Mouse (Mus musculus) forebrain, embryonic 13.5 days (tissue): ENCODE measurements around the gene Atrnl1. TPM values are rescaled to one million over a fixed set of nuclear protein-coding genes. Genes with fewer than 3 reads are reported as not detected.
A peak's percentile ranks its signal among the peaks of the same experiment; 100 is the strongest.
"Not testable (repeated sequence)": the region's sequence is repeated elsewhere in the genome, so short reads cannot be mapped to it uniquely, and the experiment has no call there.

Experiments
- ATAC-seq: fragments of 200-750 bp; cut with Nextera tagmentation; 2 replicates; pipeline ENCODE4 v1.8.0; 2017
- H3K27ac ChIP-seq: fragments of 300-500 bp; sonication (generic); 2 replicates; pipeline ENCODE4 v1.5.1; 2015; ENCODE audit warnings: inconsistent platforms, mild to moderate bottlenecking, moderate library complexity
- H3K27me3 ChIP-seq: fragments of 300-500 bp; sonication (generic); 2 replicates; pipeline ENCODE4 v1.6.1; 2015; ENCODE audit warnings: mild to moderate bottlenecking, inconsistent platforms
- H3K36me3 ChIP-seq: fragments of 300-500 bp; sonication (generic); 2 replicates; pipeline ENCODE4 v1.6.1; 2015; ENCODE audit warnings: mild to moderate bottlenecking, inconsistent platforms; ENCODE audit not compliant: poor library complexity, severe bottlenecking
- H3K4me1 ChIP-seq: fragments of 300-500 bp; sonication (generic); 2 replicates; pipeline ENCODE4 v1.6.1; 2015; ENCODE audit warnings: inconsistent platforms
- H3K4me2 ChIP-seq: fragments of 300-500 bp; sonication (generic); 2 replicates; pipeline ENCODE4 v1.6.1; 2015; ENCODE audit warnings: inconsistent platforms, mild to moderate bottlenecking, moderate library complexity
- H3K4me3 ChIP-seq: fragments of 300-500 bp; sonication (generic); 2 replicates; pipeline ENCODE4 v1.5.1; 2015; ENCODE audit warnings: mild to moderate bottlenecking, inconsistent platforms
- H3K9ac ChIP-seq: fragments of 300-500 bp; sonication (generic); 2 replicates; pipeline ENCODE4 v1.6.1; 2015; ENCODE audit warnings: mild to moderate bottlenecking, inconsistent platforms
- H3K9me3 ChIP-seq: fragments of 300-500 bp; sonication (generic); replicated peaks from 2 replicates; pipeline ENCODE4 v1.6.1; 2016; ENCODE audit warnings: inconsistent platforms
- WGBS: fragments of 180-500 bp; shearing (Covaris S2); methylation state at CpG from one replicate; pipeline ENCODE4 v1.1.7; 2015; 5-methylcytosine and 5-hydroxymethylcytosine counted together
- polyA plus RNA-seq: library from polyadenylated mRNA; unstranded; fragments of >200 nt; fragmentation: Nextera tagmentation; extraction: Ambion mirVana; gene quantifications from 2 replicates; pipeline ENCODE4 v1.2.1, GENCODE M21; 2015

Gene Atrnl1
- polyA plus RNA-seq, 1 experiment from 2014 or later, result 5.1 TPM

- H3K27me3 ChIP-seq, result no peaks in the 10 kb centered on the region
- H3K36me3 ChIP-seq, result no peaks in the 10 kb centered on the region; the same call in 1 of the 2 replicates
- H3K4me3 ChIP-seq, result no peak overlapping the region
- peaks cover 17% of the 10 kb centered on the region for H3K4me1 ChIP-seq
- no peaks in the 10 kb centered on the region for H3K9me3 ChIP-seq
- 20% methylated on average over 16 of the region's 16 CpGs for WGBS
- peak overlapping the region; percentile 55 for H3K27ac ChIP-seq
- ATAC-seq, result peak; percentile 59; the same call in 1 of the 2 replicates
- no peak overlapping the region for H3K9ac ChIP-seq
- 0 out of 2 replicates have a peak overlapping the region, but pooled peaks have one; percentile 0 for H3K4me2 ChIP-seq
Observed at GRCm38 (mm10) chr19:57961738-57962640, 351.2 kb downstream of the Atrnl1 start.

DNA sequence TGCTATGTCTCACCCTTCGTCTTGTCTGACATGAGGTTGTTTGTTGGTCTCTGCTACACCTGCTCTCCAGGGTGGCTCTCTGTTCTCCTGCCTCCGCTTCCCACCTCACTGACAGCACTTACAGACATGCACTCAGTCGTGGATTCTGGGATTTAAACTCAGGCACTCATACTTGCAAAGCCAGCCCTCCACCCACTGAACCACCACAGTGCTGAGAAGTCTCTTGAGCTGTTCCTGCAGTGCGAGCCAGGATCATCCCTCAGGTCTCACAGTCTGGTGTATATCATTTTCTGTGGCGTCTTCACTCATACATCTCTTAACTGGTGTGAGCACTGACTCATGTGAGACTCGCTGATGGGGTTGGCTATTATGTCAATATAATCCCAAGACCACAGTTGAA is 353.0 kb downstream of the Atrnl1 start:
- Histone ChIP-seq H3K9me3 (no peaks in the 10 kb centered on the region), H3K36me3 (no peaks in the 10 kb centered on the region; the same call in 1 of the 2 replicates), H3K9ac (no peak overlapping the region), H3K4me2 (no peak overlapping the region), H3K4me1 (peaks cover 17% of the 10 kb centered on the region), H3K4me3 (no peak overlapping the region), H3K27me3 (no peaks in the 10 kb centered on the region), H3K27ac (no peak overlapping the region)
- WGBS, result 85% methylated on average over 6 of the region's 6 CpGs
- ATAC-seq, result no peak

DNA sequence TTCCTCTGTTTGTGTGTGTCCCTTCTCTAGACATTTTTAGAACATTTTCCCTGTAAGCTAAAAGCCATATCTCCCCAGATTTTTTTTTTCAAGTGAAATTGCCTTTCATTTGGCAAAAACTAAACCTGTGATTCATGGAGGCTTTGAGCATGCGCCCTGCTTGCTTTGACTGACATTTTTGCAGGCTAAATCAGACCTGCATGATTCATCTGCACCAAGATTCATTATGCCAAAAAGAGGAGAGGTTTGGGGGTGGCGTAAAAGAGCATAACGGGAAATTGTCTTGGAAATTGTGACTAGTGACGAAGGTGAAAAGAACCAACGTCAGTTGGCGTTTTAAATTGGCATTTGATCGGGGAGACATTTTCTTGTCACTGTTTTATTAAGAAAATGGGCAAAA is 358.9 kb downstream of the Atrnl1 start:
- Histone ChIP-seq H3K27ac (no peak overlapping the region), H3K27me3 (no peaks in the 10 kb centered on the region), H3K4me3 (no peak overlapping the region), H3K4me2 (no peak overlapping the region), H3K9ac (no peak overlapping the region), H3K9me3 (no peaks in the 10 kb centered on the region), H3K4me1 (no peaks in the 10 kb centered on the region), H3K36me3 (no peaks in the 10 kb centered on the region)
- WGBS, result 83% methylated on average over 7 of the region's 7 CpGs
- no peak for ATAC-seq

- 93% methylated on average over 13 of the region's 13 CpGs for WGBS
- H3K27ac ChIP-seq, result no peak overlapping the region
Observed at GRCm38 (mm10) chr19:57970342-57970895, 359.6 kb downstream of the Atrnl1 start.

DNA sequence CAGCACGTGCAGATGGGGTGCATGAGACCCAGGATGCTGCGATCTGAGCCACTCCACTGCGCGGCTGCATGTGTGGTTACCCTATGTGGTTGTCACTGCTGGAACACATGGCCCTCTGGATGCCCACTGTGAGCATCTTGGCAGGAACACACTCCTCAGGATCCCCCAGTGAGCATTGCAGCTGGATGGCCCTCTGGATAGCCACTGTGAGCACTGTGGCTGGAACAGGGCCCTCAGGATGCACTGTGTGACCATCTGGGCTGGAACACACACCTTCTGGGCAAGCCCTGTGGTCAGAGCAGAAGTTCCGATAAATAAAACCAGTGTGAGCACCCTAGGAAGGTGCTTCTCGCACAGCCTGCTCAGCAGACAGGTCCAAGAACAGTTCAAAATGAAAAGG is 364.4 kb downstream of the Atrnl1 start:
- Histone ChIP-seq H3K9me3 (no peaks in the 10 kb centered on the region), H3K36me3 (peaks cover 13% of the 10 kb centered on the region), H3K4me1 (no peaks in the 10 kb centered on the region), H3K4me2 (no peak overlapping the region), H3K27ac (no peak overlapping the region), H3K9ac (no peak overlapping the region), H3K4me3 (no peak overlapping the region), H3K27me3 (no peaks in the 10 kb centered on the region)
- 91% methylated on average over 6 of the region's 6 CpGs for WGBS
- ATAC-seq, result no peak

More at GRCm38 (mm10) chr19:57970342-57970895, 359.6 kb downstream of the Atrnl1 start:
- Histone ChIP-seq H3K4me1 (no peaks in the 10 kb centered on the region), H3K9me3 (no peaks in the 10 kb centered on the region), H3K27me3 (no peaks in the 10 kb centered on the region), H3K36me3 (peaks cover 5% of the 10 kb centered on the region), H3K4me3 (no peak overlapping the region), H3K4me2 (no peak overlapping the region), H3K9ac (no peak overlapping the region)
- ATAC-seq, result no peak

DNA sequence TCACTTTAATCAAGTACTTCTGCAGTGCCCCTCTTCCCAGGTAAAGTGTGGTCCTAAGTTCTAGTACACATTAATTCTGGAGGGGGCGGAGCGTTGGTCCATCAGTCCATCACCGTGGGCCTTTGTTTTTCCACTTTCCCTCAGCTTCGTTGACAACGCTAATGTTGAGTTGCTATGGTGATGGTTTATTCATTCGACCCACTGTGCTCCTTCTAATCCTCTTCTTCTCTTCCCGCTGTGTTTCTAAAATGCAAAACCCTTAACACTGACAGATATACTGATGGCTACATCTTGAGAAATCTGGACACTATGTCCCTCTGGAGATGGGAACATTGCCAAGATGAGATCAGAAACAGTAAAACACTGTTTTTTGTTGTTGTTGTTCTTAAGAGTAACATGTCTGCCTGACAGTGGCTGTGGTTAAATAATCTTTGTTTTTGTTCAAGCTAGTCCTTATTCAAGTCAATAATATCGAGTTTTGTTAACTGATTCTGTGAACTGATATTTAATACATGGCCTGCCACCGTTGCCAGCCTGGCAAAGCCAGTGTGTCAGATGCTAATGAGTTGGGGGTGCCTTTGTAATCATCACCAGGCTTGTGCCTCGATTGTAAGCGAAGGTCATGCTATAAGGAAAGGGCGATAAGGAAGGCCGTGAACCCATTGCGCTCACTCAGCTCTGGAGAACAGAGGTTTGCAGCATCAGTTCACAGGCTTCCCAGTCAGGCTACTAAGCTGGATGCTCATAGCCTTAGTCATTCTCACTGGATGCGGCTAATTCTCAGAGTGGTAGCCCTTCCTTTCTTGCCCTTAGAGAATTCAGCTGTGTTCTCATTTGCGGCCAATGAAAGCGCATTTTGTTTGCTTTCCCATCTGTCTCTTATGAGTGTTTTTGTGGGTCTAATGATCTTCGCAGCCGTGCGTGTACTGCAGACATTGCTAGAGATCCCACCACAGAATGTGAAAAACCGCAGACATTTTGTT is 375.4 kb downstream of the Atrnl1 start:
- Histone ChIP-seq H3K36me3 (no peaks in the 10 kb centered on the region; the same call in 1 of the 2 replicates), H3K4me2 (no peak overlapping the region), H3K4me3 (no peak overlapping the region), H3K27me3 (no peaks in the 10 kb centered on the region), H3K9ac (no peak overlapping the region), H3K4me1 (peaks cover 53% of the 10 kb centered on the region), H3K9me3 (no peaks in the 10 kb centered on the region), H3K27ac (peak overlapping the region; percentile 81)
- ATAC-seq, result peak; percentile 68; the same call in 1 of the 2 replicates
- 34% methylated on average over 21 of the region's 21 CpGs for WGBS

GRCm38 (mm10) chr19:57987696-57988393 is 377.0 kb downstream of the Atrnl1 start:
- ATAC-seq, result peak; percentile 25; the same call in 1 of the 2 replicates
- Histone ChIP-seq H3K9me3 (no peaks in the 10 kb centered on the region), H3K27ac (peak overlapping the region; percentile 81), H3K36me3 (no peaks in the 10 kb centered on the region; the same call in 1 of the 2 replicates), H3K4me3 (no peak overlapping the region), H3K27me3 (no peaks in the 10 kb centered on the region), H3K4me2 (no peak overlapping the region), H3K9ac (no peak overlapping the region), H3K4me1 (peaks cover 58% of the 10 kb centered on the region)
- 57% methylated on average over 17 of the region's 17 CpGs for WGBS

DNA sequence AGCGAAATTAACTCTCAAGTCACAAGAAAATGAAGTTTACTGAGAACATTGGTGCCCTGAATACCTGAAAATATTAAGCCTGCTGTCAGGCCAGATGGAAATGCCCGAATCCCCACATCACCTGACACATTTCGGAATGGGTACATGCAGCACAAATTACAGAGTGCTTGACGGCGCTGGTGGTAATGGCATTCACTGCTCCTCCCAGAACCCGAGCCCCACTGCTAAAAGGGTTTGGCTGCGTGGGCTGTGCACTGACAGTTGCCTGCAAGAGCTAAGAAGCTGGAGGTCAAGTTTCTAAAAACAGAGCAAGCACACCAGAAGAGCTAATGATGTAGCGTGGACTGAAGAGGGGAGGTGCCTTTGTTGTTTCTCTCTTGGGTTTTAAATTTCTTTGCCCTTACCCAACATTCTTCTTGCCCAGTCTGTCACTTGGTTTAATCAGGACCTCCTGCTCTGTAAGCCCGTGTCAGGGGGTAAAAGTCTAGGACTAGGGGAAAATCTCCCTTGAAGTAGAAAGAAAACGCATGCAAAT is 377.8 kb downstream of the Atrnl1 start:
- Histone ChIP-seq H3K27me3 (no peaks in the 10 kb centered on the region), H3K4me3 (no peak overlapping the region), H3K9ac (no peak overlapping the region), H3K4me1 (peaks cover 58% of the 10 kb centered on the region), H3K4me2 (no peak overlapping the region), H3K9me3 (no peaks in the 10 kb centered on the region), H3K36me3 (no peaks in the 10 kb centered on the region; the same call in 1 of the 2 replicates), H3K27ac (no peak overlapping the region)
- WGBS, result 54% methylated on average over 10 of the region's 10 CpGs
- no peak for ATAC-seq

GRCm38 (mm10) chr19:57991099-57991760 is 380.4 kb downstream of the Atrnl1 start:
- Histone ChIP-seq H3K4me3 (no peak overlapping the region), H3K27ac (peak overlapping the region; percentile 46), H3K36me3 (no peaks in the 10 kb centered on the region; the same call in 1 of the 2 replicates), H3K4me1 (peaks cover 47% of the 10 kb centered on the region), H3K4me2 (no peak overlapping the region), H3K9ac (no peak overlapping the region), H3K27me3 (no peaks in the 10 kb centered on the region), H3K9me3 (no peaks in the 10 kb centered on the region)
- WGBS, result 41% methylated on average over 14 of the region's 14 CpGs
- peak; percentile 67; the same call in 1 of the 2 replicates for ATAC-seq

DNA sequence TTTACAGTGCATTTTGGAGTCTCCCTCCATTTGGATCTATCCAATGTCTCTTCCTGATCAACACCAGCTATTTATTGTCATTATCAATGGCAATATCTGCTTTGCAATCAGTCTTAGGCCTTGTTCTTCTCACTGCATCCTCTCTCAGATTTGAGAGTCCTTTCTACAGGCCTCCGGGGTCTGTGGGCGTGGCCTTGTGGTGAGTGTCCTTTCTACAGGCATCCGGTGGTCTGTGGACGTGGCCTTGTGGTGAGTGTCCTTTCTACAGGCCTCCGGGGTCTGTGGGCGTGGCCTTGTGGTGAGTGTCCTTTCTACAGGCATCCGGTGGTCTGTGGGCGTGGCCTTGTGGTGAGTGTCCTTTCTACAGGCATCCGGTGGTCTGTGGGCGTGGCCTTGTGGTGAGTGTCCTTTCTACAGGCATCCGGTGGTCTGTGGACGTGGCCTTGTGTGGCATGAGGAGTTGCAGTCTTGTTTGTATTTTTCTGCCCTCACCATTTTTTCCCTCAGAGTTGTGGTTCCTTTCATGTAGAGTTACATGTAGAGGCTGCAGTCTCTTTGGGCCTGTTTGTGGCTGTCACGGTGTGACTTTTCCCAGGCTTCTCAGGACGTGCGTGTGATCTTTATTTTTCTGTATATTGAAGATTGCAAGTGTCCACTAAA is 383.5 kb downstream of the Atrnl1 start:
- H3K27me3 ChIP-seq, H3K36me3 ChIP-seq, H3K4me3 ChIP-seq, H3K9ac ChIP-seq, H3K4me2 ChIP-seq, ATAC-seq, H3K27ac ChIP-seq, H3K9me3 ChIP-seq: not testable (repeated sequence)
- 95% methylated on average over 15 of the region's 15 CpGs for WGBS
- H3K4me1 ChIP-seq, result peaks cover 19% of the 10 kb centered on the region
